Mouse (Mus musculus) megakaryocyte, embryonic 14.5 days (primary cell): Measurements from ENCODE around the gene Prkcz. TPM values are rescaled to one million over a fixed set of nuclear protein-coding genes. Genes with fewer than 3 reads are reported as not detected.
"Not testable (repeated sequence)": the region's sequence is repeated elsewhere in the genome, so short reads cannot be mapped to it uniquely, and the experiment has no call there.

Source experiments
- H3K27me3 ChIP-seq: replicated peaks from 2 replicates; pipeline ENCODE3; 2012; ENCODE audit warnings: inconsistent platforms
- H3K36me3 ChIP-seq: replicated peaks from 2 replicates; pipeline ENCODE3; 2012; ENCODE audit warnings: low read length, inconsistent platforms, mixed read lengths
- H3K4me1 ChIP-seq: 2 replicates; pipeline ENCODE4 v1.6.1; 2012; ENCODE audit warnings: inconsistent platforms
- H3K4me3 ChIP-seq: replicated peaks from 2 replicates; pipeline ENCODE3; 2012; ENCODE audit warnings: moderate library complexity, mild to moderate bottlenecking, inconsistent platforms
- H3K9me3 ChIP-seq: 2 replicates; pipeline ENCODE4 v1.6.1; 2012; ENCODE audit warnings: inconsistent platforms
- FLI1 ChIP-seq: IDR thresholded peaks from 2 replicates; pipeline ENCODE4 v1.6.1; 2012; ENCODE audit warnings: low read length, inconsistent platforms, mixed read lengths
- GATA1 ChIP-seq: IDR thresholded peaks from 3 replicates; pipeline ENCODE4 v1.6.1; 2012; ENCODE audit warnings: mixed read lengths, low read length, inconsistent platforms, borderline replicate concordance
- polyA plus RNA-seq: library from polyadenylated mRNA; stranded (reverse); fragments of >175 nt; gene quantifications from 2 replicates; pipeline ENCODE4 v1.2.3, GENCODE M21; 2012; ENCODE audit warnings: low replicate concordance; ENCODE audit not compliant: insufficient read depth

The Prkcz gene
- polyA plus RNA-seq, 1 experiment, result not detected

- H3K36me3 ChIP-seq, result no peaks in the 10 kb centered on the region
- no peaks in the 10 kb centered on the region for H3K9me3 ChIP-seq
- no peak for TF ChIP-seq FLI1
- TF ChIP-seq GATA1, result no peak
- no peak overlapping the region for H3K4me3 ChIP-seq
- H3K27me3 ChIP-seq, result peaks cover 76% of the 10 kb centered on the region
- no peaks in the 10 kb centered on the region for H3K4me1 ChIP-seq
Observed at GRCm38 (mm10) chr4:155274451-155274850, 86.7 kb downstream of the Prkcz start.

GRCm38 (mm10) chr4:155268382-155268781, 92.8 kb downstream of the Prkcz start:
- H3K27me3 ChIP-seq, result peaks cover 84% of the 10 kb centered on the region
- no peak overlapping the region for H3K4me3 ChIP-seq
- TF ChIP-seq GATA1, result no peak
- no peak for TF ChIP-seq FLI1
- H3K4me1 ChIP-seq, result peaks cover 22% of the 10 kb centered on the region
- H3K9me3 ChIP-seq, result no peaks in the 10 kb centered on the region
- no peaks in the 10 kb centered on the region for H3K36me3 ChIP-seq

DNA sequence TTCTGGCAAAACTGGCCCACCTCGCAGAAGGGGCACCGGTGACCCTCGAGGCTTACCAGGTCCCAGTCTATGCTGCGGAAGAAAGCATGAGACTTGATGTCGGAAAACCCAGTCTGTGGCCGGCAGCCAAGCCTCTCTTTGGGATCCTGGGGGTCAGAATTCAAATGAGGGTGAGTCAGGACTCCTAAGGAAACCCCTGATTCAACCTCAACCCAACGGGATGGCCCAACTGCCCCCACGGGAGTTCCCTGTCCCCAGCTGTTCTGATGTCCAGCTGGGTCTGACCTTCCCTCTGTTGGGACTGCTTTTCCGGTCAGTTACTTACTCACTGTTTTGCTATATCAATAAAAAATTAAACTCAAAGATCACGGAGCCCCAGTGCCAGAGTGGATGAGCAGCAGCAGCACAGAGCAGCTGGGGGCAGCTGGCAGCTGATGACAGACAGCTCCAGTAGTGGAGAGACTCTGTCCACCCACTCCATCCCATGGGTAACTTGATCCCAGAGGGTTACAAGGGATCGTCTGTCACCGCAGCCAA, 93.5 kb downstream of the Prkcz start:
- H3K36me3 ChIP-seq, result no peaks in the 10 kb centered on the region
- peaks cover 22% of the 10 kb centered on the region for H3K4me1 ChIP-seq
- TF ChIP-seq GATA1 (no peak), FLI1 (no peak)
- no peaks in the 10 kb centered on the region for H3K9me3 ChIP-seq
- H3K27me3 ChIP-seq, result peaks cover 84% of the 10 kb centered on the region
- no peak overlapping the region for H3K4me3 ChIP-seq

DNA sequence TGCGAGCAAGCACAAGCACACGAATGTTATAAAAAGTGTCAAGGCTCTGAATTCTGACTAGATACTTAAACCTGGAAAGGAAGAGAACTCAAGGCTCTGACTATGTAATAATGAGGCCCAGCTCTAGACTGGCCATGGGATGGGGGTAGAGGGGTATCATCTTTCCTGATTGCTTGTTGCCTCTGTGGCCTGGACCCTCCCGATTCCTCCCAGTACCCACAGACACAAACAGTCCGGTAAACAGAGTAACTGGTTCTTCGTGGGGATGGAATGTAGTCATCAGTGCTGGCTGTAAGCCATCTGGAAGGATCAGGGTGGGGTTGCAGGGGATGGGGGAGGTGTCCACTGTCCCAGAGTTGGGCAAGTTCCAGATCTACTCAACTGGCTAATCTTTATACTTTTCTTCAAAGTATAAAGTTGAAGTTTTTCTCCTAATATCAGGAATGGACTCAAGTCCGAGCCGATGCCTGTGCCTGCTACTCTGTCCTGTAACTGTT, 94.1 kb downstream of the Prkcz start:
- no peaks in the 10 kb centered on the region for H3K9me3 ChIP-seq
- peaks cover 22% of the 10 kb centered on the region for H3K4me1 ChIP-seq
- TF ChIP-seq GATA1, result no peak
- no peak for TF ChIP-seq FLI1
- no peak overlapping the region for H3K4me3 ChIP-seq
- no peaks in the 10 kb centered on the region for H3K36me3 ChIP-seq
- peaks cover 81% of the 10 kb centered on the region for H3K27me3 ChIP-seq

- peaks cover 60% of the 10 kb centered on the region for H3K27me3 ChIP-seq
- H3K4me3 ChIP-seq, result no peak overlapping the region
- H3K36me3 ChIP-seq, result no peaks in the 10 kb centered on the region
- H3K4me1 ChIP-seq, result peaks cover 25% of the 10 kb centered on the region
- H3K9me3 ChIP-seq, result no peaks in the 10 kb centered on the region
- TF ChIP-seq FLI1 (no peak), GATA1 (no peak)
Observed at GRCm38 (mm10) chr4:155264521-155265321, 96.4 kb downstream of the Prkcz start.

- TF ChIP-seq GATA1 (no peak), FLI1 (no peak)
- Histone ChIP-seq H3K27me3 (no peaks in the 10 kb centered on the region), H3K4me3 (no peak overlapping the region), H3K4me1 (peaks cover 55% of the 10 kb centered on the region), H3K36me3 (peaks cover 51% of the 10 kb centered on the region), H3K9me3 (no peaks in the 10 kb centered on the region)
Observed at GRCm38 (mm10) chr4:155252253-155252652, 108.9 kb downstream of the Prkcz start.

- Histone ChIP-seq H3K9me3 (no peaks in the 10 kb centered on the region), H3K4me3 (peak overlapping the region; percentile 53), H3K27me3 (no peaks in the 10 kb centered on the region), H3K4me1 (peaks cover 66% of the 10 kb centered on the region), H3K36me3 (peaks cover 44% of the 10 kb centered on the region)
- TF ChIP-seq FLI1, result no peak
- no peak for TF ChIP-seq GATA1
Observed at GRCm38 (mm10) chr4:155251147-155251546, 110.0 kb downstream of the Prkcz start.

DNA sequence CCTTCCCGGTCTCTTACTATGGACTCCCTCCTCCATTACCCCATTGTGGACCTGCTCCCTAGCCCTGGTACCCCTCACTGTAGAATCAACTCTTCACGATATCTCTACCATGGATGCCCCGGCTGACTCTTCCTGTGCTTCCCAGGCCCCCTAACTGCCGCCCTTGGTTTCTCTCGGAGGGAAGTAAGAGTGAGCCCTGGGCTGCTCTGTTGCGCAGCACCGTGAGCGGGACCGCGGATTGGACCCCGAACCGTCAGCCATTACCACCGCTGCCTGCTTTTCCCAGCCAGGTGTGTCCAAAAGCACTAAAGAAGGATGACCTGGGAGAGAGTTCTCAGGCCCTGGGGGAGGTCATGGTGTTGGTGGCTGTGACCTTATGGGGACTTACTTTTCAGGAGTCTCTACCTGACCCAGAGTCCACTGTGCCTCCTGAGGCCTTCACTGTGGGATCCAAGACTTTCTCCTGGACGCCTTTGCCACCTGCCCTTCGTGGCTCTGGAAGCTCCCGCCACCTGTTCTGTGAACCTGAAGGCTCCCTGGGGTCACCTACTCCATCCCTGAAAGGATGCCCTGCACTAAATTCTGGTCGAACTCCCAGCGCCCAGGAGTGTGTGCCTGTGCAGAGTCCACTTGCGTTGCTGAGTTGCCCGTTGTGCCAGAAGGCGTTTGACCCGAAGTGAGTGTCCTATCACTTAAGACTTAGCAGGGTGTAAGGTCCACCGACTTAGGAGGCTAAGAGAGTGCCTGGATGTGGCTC, 110.6 kb downstream of the Prkcz start:
- Histone ChIP-seq H3K4me3 (peak overlapping the region; percentile 97), H3K4me1 (peaks cover 72% of the 10 kb centered on the region), H3K27me3 (no peaks in the 10 kb centered on the region), H3K36me3 (peaks cover 38% of the 10 kb centered on the region), H3K9me3 (no peaks in the 10 kb centered on the region)
- TF ChIP-seq GATA1, result no peak
- TF ChIP-seq FLI1, result no peak

GRCm38 (mm10) chr4:155249648-155250351, 111.4 kb downstream of the Prkcz start, which contains the start of gene Faap20:
Gene Faap20 (plus strand): TSS chr4:155249802.
- Histone ChIP-seq H3K4me3 (peak within 1 kb of the TSS; percentile 97), H3K9me3 (no peaks in the 10 kb centered on the region), H3K4me1 (peaks cover 79% of the 10 kb centered on the region), H3K36me3 (peaks cover 37% of the 10 kb centered on the region), H3K27me3 (no peaks in the 10 kb centered on the region)
- TF ChIP-seq GATA1 (no peak), FLI1 (no peak)

GRCm38 (mm10) chr4:155249257-155249647, 111.9 kb downstream of the Prkcz start:
- peaks cover 83% of the 10 kb centered on the region for H3K4me1 ChIP-seq
- H3K4me3 ChIP-seq, result peak overlapping the region; percentile 97
- H3K9me3 ChIP-seq, result no peaks in the 10 kb centered on the region
- no peaks in the 10 kb centered on the region for H3K27me3 ChIP-seq
- no peak for TF ChIP-seq FLI1
- TF ChIP-seq GATA1, result no peak
- H3K36me3 ChIP-seq, result peaks cover 34% of the 10 kb centered on the region

DNA sequence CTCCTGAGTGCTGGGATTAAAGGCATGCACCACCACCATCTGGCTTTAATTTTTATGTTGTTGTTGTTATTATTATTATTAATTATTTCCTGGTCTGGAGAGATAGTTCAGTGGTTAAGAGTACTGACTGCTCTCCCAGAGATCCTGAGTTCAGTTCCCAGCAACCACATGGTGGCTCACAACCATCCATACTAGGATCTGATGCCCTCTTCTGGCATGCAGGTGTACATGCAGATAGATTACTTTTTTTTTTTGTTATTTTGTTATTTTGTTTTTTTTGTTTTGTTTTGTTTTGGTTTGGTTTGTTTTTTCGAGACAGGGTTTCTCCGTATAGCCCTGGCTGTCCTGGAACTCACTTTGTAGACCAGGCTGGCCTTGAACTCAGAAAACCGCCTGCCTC, 113.1 kb downstream of the Prkcz start:
- H3K4me3 ChIP-seq, H3K27me3 ChIP-seq, H3K9me3 ChIP-seq: not testable (repeated sequence)
- peaks cover 81% of the 10 kb centered on the region for H3K4me1 ChIP-seq
- H3K36me3 ChIP-seq, result peaks cover 22% of the 10 kb centered on the region
